Mouse (Mus musculus) layer of hippocampus, postnatal 25 days (tissue): ENCODE results near the gene Gal3st4. TPM values are rescaled to one million over a fixed set of nuclear protein-coding genes. Genes with fewer than 3 reads are reported as not detected.

Experiments
- DNase-seq, 2 experiments: peaks; one replicate each; pipeline ENCODE4 v3.0.0; 2022; ENCODE audit warnings: mixed read lengths in 2 of 2, low spot score in 1 of 2; ENCODE audit errors: extremely low spot score in 1 of 2
- total RNA-seq, 2 experiments: library from RNA; stranded (reverse); gene quantifications; 2 replicates each; pipeline ENCODE4 v1.2.3; 2021

The Gal3st4 gene
- total RNA-seq, 2 experiments from 2014 or later = 2.3 to 3.1 TPM

DNA sequence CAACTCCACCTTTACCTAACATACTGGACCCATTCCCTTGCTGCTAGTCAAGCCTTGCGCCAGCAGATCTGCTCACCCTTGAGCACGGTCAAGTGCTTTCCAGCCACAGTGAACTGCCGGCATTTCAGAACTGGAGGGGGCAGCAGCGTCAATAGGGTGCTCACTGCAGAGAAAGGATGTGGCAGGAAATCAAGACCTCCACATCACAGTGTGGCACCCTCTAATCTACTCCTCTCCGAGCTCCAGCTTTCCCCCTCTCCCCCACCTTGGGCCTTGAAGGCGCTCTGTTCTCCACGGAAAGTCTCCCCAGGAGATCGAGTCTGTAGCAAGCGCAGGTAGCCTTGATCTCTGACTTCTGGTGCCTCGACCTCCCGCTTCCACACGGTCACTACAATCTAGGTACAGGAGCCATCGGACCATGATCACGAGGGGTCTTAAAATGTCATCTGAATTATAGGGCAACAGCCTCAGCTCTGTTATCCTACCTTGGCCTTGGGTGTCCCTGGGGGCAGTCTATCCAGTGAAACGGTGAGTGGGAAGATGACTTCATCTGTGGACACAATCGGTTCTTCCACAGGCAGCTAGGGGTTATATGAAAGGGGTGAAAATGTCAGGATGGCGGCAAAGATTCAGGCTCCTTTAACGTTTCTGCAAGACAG lies 9.9 kb downstream of the Gal3st4 start:
- peak in 1 of 2 experiments; percentile 10 for DNase-seq

DNA sequence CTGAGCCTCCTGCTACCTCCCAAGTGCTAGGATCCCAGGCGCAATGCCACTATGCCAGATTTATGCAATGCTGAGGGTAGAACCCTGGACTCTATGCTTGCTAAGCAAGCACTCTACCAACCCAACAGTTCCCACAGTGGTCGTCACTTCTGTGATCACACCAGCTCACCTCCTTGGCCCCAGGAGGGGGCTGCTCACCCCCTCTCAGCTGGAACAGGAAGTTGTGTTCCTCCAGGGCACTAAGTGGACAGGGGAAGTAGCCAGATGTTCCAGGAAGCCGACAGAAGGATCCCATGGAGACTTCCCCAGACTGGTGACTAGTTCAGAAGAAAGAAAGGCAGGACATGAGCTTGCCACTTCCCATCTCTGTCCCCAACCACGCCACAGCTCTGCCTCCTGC lies 10.6 kb downstream of the Gal3st4 start:
- peak in 1 of 2 experiments; percentile 8 for DNase-seq

DNA sequence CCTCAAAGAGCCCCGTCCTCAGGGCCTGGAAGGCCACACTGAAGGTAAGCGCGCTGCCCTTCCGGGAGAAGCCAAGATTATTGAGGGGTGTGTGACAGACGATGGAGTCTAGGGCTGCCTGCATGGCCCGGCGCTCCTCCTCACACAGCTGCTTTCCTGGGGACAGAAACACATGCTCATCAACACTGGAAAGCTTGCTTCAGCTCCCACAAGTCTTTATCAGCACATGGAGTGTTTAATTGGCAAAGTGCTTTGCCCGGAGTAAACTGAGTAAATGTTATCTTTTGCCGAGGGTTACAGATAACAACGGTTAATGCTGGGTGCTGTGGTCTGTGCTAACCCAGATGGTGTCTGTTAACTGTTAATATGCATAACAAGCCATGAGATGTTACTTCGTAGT lies 11.8 kb downstream of the Gal3st4 start:
- peak in 1 of 2 experiments; percentile 10 for DNase-seq

DNA sequence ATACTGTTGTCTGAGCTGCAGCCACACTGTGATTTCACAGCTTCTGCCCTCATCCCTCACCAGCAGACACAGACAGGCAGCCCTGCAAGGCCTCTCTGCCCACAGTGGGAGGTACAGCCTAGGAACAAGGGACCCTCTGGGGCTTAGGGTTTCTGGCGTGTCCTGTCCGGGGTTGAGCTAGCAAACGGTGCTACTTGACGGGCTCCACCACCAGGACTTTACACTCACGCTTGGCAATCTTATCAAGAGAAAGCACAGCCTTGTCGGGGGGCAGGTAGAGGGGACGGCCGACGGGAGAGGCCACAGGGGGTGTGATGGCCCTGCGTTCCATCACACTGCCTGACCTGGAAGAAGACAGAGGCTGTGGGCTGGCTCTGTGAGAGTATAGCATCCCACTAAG lies 12.6 kb downstream of the Gal3st4 start:
- peak in 1 of 2 experiments; percentile 6 for DNase-seq

DNA sequence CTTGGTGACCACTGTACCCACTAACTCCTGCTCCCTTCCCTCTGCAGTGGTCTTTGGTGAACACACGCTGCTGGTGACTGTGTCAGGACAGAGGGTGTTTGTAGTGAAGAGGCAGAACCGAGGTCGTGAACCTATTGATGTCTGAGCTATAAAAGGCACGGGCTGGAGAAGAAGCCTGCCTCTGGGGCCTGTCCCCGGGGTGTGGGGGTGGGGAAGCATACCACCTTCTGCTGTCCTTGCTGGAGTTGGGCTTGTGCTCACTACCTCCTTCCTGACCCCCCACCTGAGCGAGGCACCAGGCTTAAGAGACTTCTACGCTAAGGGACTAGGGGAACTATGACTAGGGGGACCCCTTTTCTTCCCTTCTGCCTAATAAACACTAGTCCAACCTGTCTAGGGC lies 13.6 kb downstream of the Gal3st4 start:
- DNase-seq = no peak

DNA sequence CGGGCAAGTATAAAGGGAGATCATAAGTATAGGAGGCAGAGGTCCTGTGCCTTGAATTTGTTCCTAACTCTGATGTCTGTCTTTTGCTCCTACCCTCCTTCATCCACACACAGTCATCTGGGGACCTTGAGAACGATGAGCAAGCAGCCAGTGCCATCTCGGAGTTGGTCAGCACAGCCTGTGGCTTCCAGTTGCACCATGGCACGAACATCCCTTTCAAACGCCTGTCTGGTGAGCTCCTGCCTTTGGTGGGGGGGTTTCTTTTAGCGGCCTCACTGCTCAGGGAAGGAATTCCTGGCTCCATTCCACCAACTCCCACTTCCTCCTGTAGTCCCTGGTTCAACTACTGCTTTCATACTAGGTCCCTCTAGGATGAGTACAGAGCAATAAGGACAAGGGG lies 14.1 kb downstream of the Gal3st4 start:
- DNase-seq = peak in 1 of 2 experiments; percentile 7

DNA sequence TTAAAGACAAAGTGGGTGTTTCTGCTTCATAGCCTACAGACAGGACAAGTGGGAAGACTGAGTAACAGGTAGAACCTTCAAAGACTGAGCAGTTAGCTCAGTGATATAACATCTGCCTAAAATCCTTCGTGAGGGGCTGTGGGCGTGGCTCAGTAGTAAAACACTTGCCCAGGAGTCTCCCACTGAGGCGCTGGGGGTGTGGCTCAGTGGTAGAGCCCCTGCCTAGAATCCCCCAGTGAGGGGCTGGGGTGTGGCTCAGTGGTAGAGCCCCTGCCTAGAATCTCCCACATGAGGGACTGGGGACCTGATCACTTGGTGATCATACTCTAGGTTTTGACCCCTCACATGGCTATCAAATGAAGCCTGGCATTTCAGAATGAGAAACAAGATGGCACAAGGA lies 14.6 kb downstream of the Gal3st4 start:
- no peak for DNase-seq

DNA sequence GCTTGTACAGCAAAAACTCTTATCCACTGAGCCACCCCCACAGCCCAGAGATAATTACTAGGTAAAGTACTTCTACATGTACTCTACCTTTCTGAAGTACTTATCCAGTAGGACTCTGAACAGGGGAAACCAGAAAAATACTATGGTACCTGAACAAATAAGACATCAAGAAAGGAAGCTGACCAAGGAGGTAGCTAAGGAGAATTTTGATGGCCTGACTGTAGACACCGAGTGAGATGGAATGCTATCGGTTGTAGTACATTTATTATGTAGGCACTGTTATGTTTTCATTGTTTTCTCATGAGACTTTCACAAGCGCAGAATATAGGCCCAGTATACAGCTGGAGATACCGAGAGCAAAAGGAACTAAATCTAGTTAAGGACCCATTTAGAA lies 15.1 kb downstream of the Gal3st4 start:
- no peak for DNase-seq

DNA sequence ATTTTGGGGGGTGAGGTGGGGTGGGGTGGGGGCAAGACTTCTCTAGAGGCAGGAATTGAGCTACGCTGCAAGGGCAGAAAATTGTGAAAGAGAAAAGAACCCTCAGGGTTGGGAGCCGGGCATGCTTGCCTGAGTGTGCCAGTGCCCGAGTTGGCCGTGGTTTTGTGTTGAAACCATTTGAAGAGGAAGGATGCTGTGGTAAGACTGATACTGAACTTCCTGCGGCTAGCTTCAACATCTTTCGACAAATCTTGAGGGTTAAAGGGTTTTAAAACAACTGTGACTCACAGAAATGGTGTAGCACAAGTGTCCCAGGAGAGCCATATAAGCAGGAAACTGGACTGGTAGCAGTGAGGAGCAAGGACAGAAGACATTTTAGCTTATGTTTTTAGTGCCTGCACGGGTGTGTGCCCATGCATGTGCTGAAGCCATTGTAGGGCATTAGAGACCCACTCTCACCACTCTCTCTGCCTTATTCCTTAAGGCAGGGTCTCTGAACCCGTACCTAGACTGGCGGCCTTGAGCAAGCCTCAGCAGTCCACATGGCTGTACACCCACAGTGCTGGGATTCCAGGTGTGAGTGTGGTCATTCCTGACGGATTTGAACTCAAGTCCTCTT lies 15.6 kb downstream of the Gal3st4 start:
- peak in 1 of 2 experiments; percentile 7 for DNase-seq

DNA sequence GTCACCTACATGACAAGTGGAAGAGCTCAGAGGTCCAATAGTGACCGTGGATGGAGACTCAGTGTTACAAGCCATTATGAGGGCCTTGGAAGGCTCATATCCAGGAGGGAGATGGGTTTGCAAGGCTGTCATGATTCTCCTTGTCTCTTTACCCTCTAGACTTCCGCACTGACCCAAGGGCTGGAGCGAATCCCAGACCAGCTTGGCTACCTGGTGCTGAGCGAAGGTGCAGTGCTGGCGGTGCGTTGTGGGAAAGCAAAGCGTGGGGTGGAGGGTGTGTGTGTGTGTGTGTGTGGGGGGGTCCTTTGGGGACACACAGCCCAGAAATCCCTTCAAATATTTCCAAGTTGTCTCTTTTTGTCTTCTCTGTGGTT lies 16.6 kb downstream of the Gal3st4 start:
- DNase-seq = no peak

DNA sequence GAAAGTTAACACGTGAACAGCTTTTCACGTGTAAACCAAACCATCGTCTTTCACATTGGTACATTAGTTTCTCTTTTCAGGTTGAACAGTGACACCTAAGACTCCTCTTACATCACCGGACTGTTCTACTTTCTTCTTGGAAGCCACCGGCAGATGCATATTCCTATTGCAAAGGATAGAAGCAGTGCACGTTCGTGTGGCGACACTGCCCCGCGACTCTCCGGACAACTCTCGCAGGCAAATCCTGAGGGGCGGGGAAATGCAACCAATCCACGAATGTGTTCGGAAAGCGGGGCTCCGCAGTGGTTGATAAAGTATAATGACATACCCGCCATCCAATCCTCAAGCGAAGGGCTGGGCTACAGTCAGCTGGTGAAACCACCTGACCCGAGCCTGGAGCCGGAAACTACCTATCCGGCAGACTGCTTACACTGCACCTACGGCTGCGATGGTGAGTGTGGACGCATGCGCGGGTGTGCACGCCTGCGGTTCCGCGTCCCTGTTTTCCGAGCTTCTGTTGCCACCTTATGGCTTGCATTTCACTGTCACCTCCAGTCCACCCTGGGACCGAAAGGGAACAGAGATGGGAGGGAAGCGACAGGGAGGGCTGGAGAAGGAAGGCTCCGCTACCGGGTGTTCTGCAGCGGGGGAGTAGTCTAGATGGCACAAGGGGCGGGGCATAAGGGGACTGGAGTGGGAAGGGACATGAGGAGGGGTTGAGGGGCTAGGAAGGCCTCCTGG lies 17.1 kb downstream of the Gal3st4 start, which contains the start of gene Lamtor4:
Lamtor4 (plus strand) TSS at position 130 of the 741 bp plus-strand sequence.
- peak; percentile 73 to 84 for DNase-seq

DNA sequence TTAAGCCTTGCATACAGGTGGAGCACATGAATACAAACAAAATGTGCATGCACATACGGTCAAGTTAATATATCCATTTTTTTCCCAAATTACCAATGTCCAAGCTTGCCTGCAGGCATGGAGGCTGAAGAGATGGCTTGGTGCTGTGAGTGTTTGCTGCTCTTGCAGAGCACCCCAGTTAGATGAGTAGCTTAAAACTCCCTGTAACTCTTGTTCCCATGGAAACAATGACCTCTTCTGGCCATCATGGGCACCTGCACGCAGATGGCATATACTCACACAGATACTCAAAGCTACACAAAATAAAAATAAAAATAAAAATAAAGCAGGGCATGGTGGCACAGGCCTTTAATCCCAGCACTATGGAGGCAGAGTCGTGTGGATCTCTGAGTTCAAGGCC lies 19.6 kb downstream of the Gal3st4 start:
- no peak for DNase-seq

DNA sequence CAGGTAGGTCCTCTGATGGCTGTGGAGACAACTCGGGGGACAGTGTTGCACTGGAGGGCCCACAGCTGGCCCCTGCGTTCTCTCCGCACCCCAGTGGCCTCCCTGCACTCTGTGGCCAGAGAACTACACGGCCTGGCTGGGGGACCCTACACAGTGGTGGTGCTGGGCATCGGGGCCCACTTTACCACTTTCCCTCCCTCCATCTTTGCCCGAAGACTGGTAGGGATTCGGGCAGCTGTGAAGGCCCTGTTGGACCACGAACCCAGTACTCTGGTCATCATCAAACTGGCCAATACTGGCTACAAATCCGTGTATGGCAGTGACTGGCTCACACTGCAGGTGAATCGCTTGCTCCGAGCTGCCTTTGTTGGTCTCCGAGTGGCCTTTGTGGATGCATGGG lies 21.5 kb downstream of the Gal3st4 start:
- no peak for DNase-seq

DNA sequence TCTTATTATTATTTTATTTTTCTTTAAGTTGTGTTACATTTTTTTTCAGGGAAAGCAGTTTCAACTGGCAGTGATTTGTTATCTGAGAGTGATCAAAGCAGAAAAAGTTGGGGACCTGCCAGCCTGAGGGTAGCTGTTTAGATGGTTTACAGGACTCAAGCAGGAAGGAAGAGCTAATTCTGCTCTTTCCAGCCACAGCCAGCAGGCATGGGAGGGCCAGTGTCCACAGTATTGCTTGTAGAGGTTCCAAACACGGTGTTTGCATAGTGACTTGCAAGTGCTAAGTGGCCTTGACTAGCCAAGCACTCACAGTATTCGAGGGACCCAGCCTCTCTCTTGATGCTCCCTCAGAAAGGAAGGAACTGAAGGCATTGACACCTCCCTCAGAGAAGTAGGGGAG lies 31.1 kb downstream of the Gal3st4 start:
- DNase-seq = no peak

DNA sequence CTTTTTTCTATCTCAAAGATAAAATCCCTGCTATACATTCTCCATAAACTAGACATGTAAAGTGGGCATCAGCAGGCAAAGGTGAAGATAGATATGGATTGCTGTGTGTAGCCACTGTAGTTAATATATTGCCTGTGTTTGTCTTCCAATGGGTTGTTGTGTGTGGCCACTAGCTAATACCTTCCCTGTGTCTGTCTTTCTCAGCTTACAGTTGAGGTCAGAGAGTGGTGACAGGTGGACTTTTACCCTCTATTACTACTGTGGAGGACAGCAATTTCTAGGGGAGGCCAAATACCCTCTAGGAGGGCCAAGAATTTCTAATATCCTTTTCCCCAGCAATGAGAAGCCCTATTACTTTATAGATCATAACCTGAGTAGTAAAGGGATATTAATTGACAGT lies 38.4 kb downstream of the Gal3st4 start:
- no peak for DNase-seq

DNA sequence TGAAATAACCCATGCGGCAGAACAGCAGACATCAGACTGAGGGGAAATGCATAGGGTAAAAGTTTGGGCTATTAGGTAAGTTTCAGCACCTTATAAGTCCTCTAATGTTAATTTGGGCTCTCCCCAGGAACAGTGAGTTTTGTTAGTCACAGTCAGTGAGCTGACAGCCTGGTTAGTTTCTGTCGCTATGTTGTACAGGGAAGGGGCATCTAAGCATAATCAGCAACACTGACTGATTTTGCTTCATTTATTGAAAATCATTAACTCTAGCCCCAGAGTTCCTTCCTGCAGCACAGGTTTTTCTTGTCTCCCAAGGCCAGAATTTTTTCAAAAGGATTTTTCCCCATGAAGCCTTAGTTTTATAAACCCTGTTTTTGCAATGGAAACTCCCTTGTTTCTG lies 38.9 kb downstream of the Gal3st4 start:
- no peak for DNase-seq

DNA sequence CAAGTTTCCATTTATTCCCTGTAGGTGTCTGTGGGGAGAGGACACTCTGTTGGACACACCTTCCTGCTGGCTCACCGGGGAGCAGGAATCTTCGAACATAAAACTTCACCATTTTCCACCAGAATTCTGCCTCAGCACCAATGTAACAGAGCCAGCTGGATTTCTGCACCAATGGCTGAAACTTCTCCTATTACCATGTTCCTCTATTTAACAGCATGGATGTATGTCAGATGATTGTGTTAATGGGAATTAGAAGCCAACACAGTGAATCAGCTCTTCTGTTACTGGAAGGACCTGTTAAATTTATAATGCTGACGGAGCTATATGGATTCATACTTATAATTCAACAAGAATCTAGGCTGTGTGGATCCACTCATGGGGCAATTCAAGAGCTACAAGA lies 43.1 kb downstream of the Gal3st4 start:
- no peak for DNase-seq

DNA sequence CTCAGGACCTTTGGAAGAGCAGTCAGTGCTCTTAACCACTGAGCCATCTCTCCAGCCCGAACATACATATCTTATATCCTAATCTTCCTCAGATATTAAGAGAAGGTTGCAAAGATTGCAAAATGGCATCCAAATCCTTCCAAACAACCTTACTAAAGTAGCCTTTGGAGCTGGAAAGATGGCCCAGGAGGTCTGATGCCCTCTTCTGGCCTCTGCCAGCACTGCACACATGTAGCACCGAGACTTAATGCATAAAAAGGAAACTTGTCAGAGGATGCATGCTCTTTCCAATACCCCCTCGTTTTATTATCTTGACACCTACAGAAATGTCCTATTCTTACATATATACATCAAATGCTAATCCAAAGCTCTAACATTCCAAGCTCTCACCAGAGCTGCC lies 44.6 kb downstream of the Gal3st4 start:
- DNase-seq = peak in 1 of 2 experiments; percentile 37

DNA sequence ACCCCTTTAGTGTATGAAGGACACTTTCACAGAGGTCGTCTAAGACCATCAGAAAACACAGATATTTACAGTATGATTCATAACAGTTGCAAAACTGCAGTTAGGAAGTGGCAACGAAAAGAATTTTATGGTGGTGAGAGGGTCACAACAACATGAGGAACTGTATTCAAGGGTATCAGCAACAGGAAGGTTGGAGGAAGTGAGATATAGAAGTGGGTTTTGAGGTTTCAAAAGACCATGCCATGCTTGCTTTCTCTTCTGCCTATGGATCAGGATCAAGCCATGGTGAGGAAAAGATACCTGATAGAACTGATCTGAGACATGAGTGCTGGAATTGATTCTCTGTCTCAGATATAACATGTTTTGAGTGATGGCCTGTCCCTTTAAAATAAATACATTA lies 45.3 kb downstream of the Gal3st4 start:
- no peak for DNase-seq

DNA sequence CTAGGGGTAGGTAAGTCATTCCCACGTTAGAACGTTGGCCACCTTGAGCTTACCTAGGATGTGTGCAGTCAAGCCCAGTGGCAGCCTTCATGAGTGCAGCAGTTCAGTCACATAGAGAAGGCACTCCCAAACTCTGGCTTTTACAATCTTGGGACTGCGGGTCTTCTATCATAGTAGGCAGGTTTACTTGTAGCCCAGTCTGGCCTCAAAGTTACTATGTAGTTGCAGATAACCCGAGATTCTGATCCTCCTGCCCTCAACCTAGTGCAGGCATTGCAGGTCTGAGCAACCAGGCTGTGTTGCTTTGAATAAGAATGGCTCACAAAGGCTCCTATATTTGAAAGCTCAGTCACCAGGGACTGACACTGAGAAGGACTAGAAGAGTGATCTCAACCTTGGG lies 46.1 kb downstream of the Gal3st4 start:
- no peak for DNase-seq

DNA sequence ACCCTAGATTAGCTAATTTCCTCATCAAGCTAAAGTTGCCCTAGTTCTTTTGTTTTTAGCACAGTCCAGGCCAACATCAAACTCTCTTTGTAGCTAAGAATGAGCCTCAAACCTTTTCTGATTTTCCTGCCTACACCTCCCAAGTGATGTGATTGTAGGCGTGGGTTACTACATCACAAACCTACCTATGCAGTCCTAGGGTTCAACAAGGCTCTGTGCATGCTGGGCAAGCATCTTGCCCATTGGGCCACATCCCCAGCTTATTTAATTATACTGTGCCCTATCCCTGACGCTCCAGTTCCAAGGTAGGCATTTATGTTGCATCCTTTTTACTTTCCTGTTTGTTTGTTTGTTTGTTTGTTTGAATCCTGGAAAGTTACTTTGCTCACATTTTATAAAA lies 46.9 kb downstream of the Gal3st4 start, which contains the start of gene Nxpe5:
Nxpe5 (plus strand) TSS at position 199 of the 400 bp plus-strand sequence.
- no peak for DNase-seq

DNA sequence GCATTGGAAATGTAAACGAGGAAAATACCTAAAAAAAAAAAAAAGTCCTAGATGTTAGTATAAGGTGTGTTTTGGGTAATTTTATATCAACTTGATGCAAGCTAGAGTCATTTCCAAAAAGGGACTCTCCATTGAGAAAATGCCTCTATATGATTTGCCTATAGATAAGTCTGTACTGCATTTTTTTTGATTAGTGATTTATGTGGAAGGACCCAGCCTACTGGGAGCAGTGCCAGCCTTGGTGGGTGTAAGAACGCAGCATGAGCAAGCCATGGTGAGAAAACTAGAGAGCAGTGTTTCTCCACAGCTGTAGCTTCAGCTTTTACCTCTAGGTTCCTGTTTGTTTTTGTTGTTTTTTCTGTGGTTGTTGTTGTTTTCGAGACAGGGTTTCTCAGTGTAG lies 49.4 kb downstream of the Gal3st4 start:
- no peak for DNase-seq
